Mouse (Mus musculus): ENCODE results near the gene Fam173a.

GRCm38 (mm10) chr17:25801029-25801428, 8.3 kb upstream of the Fam173a start:
- peak; percentile 75 for TF ChIP-seq CTCF (IDR thresholded peaks at IDR 0.05; ENCODE audit: control insufficient read depth, insufficient read depth, low read length)
- TF ChIP-seq POLR2A (IDR thresholded peaks at IDR 0.05; ENCODE audit: borderline replicate concordance, control insufficient read depth, low read depth, low read length): no peak
